Mouse (Mus musculus) heart, adult 2 months (tissue): ENCODE measurements around the gene Nek2.

Experiments
- CTCF ChIP-seq: fragments of 200-600 bp; IDR thresholded peaks from 2 replicates; pipeline ENCODE4 v1.8.1; 2022; ENCODE audit warnings: antibody characterized with exemption, mild to moderate bottlenecking, moderate library complexity
- EP300 ChIP-seq: fragments of 200-500 bp; IDR thresholded peaks from 2 replicates; pipeline ENCODE4 v1.6.1; 2011; ENCODE audit warnings: low read depth, low read length, control low read depth; ENCODE audit not compliant: insufficient read depth
- POLR2A ChIP-seq: fragments of 200-500 bp; IDR thresholded peaks from 2 replicates; pipeline ENCODE4 v1.6.1; 2011; ENCODE audit warnings: mild to moderate bottlenecking, low read depth, low read length, control low read depth; ENCODE audit not compliant: insufficient read depth

- TF ChIP-seq POLR2A (no peak), CTCF (no peak), EP300 (no peak)
Observed at GRCm38 (mm10) chr1:191880921-191881609, 59.8 kb downstream of the Nek2 start.
